Mouse (Mus musculus) embryonic fibroblast, embryonic 13.5 days (primary cell): ENCODE results near the gene Rnf43.

Source experiments
- CTCF ChIP-seq: IDR thresholded peaks from 2 replicates; pipeline ENCODE4 v1.5.1; 2011; ENCODE audit warnings: mild to moderate bottlenecking, control low read depth, low read length, moderate library complexity, borderline replicate concordance; ENCODE audit not compliant: insufficient read depth
- POLR2A ChIP-seq: IDR thresholded peaks from 2 replicates; pipeline ENCODE4 v1.6.1; 2011; ENCODE audit warnings: low read depth, mild to moderate bottlenecking, control low read depth, low read length, moderate library complexity

DNA sequence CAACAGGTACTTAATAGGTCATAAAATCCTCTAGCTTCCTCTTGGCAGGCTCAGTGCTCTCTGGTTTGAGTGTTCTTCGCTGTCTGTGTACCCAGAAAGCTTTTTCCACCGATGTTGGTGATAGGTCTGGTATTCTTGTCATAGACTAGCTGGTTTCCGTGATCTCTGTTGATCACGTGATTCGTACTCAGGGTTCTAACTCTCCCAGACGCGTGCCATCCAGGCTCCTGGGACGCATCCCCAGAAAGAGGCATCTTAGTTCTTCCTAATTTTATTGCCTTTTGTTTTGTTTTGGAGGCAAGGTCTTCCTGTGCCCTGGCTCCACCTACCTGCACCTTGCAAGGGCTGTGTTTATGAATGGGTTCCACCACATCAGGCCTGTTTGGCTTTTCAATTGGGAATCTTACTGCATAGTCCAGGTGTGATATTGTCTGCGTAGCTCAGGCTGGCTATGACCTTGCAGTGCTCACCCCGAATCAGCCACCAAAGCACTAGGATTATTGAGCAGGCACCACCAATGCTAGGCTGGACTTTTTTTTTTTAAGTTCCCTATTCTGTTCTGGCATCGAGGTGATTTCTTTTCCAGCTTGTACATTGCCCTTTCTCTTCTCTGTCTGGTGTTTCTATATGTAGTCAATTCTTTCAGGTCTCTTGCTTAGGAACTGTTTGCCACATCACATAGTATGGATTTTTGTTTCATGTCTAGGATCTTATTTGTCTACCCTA lies 26.1 kb downstream of the Rnf43 start:
- TF ChIP-seq POLR2A = no peak
- no peak for TF ChIP-seq CTCF
